Mouse (Mus musculus): ENCODE data around the gene Otop2. TPM values are rescaled to one million over a fixed set of nuclear protein-coding genes. Genes with fewer than 3 reads are reported as not detected.

Gene Otop2
- total RNA-seq, 2 experiments from 2014 or later, result not detected

DNA sequence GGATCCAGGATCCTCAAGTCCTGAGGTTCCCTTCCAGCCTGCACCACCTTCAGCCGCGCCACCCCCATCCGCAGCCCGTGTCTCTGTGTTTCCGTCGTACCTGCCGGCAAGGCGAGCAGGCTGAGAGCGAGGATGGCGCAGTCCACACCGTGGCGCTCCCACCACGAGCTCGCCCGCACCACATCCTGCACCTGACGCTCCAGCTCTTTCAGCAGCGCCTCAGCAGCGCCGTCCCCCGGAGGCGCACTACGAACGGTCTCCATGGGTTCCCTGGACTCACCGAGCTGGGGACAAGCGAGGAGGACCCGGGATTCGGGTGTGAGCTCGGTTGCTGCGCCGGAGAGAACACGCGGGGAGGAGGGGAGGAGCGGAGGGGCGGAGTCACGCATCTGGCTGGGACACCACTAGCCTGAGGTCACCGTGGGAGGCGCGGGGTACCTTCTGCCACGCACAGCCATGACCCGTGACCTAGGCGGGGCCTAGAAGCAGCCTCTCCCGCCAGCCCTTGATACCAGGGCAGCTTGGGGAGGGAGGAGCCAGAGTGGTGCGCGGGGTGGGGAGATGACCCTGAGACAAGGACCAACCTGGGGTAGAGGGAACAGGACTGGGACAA, 9.6 kb upstream of the Otop2 start, which contains the start of gene Fads6:
TSS of gene Fads6 (minus strand) at position 450 of the 613 bp plus-strand sequence.
- DNase-seq (ENCODE audit: low spot score), result peak; percentile 63

DNA sequence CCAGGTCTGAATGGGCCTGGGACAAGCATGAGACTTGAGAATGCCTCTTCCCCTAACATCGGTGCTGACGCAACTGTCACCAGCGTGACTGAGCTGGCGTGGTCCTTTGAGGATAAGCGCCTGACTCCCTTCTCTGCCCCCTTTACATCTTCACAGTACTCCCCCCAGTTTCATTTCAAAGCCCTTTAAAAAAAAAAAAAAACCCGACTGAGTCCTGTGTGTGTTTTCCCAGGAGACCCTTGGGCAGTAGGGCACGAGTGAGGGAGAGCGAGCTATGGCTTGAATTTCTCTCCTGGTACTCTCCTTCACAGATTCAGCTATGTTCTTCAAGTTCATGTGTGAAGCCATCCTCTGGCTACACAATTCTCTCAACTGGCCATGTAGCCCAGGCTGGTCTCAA, 8.8 kb upstream of the Otop2 start:
- no peak for DNase-seq (ENCODE audit: low spot score)

DNA sequence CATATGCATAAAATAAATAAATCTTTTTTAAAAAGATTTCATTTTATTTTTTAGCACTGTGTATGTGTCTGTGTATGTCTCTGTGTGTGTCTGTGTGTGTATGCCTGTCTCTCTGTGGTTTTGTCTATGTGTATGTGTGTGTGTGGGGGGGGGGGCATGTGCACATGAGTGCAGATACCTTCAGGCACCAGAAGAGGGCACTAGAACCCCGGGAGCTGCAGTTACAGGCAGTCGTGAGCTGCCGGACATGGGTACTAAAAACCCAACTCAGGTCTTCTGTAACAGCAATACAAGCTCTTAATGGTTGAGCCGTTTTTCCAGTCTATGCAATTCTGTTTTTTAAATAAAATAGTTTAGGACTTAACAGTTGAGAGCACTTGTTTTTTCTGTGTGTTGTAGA, 6.2 kb upstream of the Otop2 start:
- DNase-seq (ENCODE audit: low spot score), result no peak

DNA sequence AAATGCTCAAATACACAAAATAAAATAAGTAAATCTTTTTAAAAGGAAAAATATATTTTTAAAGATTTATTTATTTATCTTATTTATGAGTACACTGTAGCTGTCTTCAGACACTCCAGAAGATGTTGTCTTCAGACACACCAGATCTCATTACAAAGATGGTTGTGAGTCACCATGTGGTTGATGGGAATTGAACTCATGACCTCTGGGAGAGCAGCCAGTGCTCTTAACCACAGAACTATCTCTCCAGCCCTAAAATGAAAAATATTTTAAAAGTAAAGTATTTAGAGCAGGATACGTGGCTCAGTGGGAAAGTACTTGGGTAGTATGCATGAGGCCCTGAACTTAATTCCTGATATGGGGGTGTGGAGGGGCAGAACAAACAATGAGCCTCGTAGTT, 5.6 kb upstream of the Otop2 start:
- no peak for DNase-seq (ENCODE audit: low spot score)

DNA sequence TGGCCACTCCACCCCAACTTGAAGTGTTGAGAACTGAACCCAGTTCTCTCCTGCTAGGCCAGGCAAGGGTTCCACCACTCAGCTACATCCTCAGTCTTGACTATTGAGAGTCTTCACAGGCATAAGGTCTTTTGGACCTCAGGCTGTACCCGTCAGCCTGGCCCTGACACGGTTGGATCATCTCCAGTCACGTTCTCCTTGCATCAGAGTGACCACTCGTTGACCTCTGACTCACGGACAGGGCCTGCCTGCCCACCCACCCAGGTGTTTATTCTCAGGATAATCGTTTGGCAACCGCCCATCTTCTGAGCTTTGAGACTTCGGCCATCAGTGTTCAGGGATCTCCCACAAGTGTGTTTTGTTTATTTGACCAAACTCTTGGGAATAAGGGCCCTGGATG, 3.8 kb upstream of the Otop2 start:
- DNase-seq (ENCODE audit: low spot score), result no peak

DNA sequence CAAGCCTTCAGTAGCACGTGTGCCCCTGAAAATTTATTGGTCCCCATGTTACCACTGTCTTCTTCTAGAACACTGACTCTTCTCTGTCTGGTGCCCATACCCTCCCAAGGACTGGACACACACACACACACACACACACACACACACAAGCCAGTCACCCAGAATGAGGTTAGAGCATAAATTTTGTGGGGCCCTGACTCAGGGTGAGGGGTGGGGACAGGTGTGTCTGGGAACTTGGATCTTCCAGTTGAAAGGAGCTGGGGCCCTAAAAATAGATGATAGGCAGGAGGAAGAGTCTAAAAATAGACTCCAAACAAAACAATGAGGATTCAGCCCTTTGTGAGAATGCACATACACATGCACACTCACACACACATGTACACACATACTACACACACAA, 1.8 kb downstream of the Otop2 start:
- DNase-seq (ENCODE audit: low spot score), result no peak

DNA sequence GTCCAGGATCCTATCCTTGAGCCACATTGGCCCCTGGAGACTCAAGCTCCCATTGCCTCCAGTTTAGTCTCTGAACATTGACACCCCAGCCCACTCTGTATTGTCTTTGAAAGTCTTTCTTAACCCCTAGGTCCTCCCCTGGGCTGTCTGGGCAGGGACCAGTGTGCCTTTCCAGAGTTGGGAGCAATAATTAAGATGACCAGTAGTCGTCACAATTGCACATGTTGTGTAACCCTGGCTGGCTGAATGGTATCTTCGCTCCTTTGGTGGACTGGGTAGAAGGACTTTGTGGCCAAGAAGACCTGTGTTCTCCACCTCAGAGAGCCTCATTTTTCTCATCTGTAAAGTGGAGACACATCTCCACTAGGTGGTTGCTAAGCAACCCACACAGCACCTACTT, 7.3 kb downstream of the Otop2 start:
- no peak for DNase-seq (ENCODE audit: low spot score)

DNA sequence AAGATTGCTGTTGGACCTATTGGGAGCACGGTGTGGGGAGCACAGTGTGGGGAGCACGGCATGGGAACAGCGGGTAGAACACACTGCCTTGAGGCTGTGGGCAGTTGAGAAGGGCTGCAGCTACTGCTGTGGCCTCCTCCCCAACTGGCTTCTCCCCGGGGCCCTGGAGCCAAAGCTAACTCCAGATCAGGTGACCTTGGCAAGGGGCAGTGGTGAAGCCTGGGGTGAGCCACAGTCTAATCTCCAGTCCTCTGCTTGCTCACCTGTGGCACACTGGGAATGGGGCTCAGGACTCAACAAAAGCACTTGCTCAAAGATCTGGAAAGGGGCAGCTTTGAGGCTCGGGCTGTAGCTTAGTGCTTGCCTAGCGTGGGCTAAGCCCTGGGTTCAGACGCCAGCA, 10.2 kb downstream of the Otop2 start:
- DNase-seq (ENCODE audit: low spot score), result no peak

DNA sequence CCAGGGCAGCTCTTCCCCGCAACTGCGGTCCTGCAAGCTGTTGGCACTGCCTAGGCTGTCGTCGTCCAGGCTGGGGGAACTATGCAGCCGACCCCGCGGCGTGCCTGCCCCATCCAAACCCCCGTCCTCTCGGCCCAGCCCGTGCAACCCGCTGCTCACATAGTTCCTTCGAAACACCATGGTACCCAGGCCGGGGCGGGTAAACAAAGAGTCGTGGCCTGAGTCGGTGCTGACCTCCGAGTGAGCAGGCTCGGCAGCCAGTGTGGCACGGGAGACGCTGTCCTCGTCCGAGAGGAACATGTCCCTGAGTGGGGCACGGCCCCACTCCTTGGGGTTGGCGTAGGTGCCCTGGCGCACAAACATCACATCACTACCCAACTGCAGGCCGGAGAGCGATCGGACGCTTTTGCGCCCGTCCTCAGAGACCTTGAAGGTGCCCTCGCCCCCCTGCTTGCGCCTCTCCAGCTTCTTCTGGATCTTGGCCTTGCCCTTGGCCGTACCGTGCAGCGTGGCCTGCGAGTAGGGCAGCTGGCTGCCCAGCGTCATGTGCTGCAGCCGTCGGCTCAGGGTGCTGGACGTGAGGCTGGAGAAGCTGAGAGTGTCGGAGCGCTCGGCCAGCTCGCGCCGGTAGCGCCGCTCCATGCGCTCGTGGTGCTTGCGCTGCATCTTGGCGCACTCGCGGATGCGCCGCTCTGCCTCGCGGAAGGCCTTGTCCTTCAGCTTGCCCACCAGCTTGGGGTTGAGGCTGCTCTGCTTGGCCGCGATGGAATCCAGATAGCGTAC, 11.5 kb downstream of the Otop2 start:
- no peak for DNase-seq (ENCODE audit: low spot score)

DNA sequence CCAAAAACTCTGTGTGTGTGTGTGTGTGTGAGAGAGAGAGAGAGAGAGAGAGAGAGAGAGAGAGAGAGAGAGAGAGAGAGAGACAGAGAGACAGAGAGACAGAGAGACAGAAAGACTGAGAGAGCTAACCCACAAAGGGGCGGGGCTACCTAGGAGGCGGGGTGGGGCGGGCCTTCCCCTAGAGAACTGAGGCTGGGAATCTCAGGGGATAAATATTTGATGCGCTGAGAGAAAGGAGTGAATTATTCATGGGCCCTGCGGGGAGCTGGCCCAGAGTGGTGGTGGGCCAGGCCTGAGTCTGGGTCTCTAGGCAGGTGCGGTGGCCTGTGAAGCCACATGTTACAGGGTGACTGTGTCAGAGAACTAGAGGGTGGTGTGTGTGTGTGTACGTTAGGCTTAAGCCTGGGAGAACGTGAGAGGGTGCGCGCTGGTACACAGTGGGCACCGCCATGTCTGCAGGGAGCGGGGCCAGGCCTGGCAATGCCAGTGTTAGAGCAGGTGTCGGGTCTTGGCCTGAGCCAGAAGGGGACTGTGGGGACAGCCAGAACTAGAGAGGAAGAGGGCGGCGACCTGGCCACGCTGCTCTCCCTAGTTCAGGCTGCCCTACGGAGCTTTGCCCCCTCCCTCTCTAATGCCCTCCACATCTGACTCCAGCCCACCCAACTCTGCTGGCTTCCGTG, 12.9 kb downstream of the Otop2 start:
- peak; percentile 55 for DNase-seq (ENCODE audit: low spot score)

DNA sequence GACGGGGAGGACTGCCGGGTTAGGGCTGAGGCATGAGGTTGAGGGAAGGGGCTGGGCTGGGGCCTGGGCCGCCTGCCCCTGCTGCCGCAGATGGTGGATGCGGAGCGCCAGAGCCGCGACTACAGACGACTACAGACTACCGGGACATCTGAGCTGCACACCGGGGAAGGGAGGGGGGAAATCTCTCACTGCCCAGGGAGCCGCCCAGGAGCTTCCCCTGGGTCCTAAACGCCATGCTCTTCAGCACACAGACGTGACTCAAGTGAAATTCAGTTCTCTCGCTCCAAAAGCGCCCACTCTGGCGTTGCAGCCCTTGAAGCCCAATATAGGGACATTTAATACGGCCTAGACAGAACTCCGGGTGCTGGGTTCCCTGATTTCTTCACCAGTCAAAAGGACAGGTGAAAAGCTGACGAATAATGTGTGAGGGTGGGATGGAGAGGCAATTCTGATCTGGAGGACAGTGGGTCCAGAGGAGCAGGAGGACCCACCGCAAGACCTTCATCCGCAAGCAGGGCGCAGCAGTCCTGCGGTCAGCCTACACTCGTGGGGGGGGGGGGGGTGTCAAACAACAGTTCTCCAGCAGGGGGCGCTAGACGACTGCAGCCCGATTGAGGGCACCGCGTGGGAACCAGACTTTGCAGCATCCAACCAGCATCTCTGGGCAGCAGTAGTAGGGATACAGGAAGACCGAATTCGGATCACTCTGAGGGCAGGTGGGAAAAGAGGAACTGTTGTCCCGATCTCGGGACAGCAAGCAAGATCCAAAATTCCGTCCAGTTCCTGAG, 15.1 kb downstream of the Otop2 start, which contains the start of gene Ush1g:
TSS of gene Ush1g (minus strand) at position 136 of the 788 bp plus-strand sequence.
- DNase-seq (ENCODE audit: low spot score), result peak; percentile 24

DNA sequence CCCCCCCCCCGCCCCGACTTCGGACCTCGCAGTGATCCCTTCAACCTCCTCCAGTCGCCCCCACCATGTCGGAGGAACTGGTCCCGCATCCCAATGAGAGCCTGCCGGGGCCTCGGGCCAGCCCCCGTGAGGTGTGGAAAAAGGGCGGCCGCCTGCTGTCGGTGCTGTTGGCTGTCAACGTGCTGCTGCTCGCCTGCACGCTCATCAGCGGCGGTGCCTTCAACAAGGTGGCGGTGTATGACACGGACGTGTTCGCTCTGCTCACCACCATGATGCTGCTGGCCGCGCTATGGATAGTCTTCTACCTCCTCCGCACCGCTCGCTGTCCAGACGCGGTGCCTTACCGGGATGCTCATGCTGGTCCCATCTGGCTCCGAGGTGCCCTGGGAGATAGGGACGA, 16.4 kb downstream of the Otop2 start:
- DNase-seq (ENCODE audit: low spot score), result no peak

DNA sequence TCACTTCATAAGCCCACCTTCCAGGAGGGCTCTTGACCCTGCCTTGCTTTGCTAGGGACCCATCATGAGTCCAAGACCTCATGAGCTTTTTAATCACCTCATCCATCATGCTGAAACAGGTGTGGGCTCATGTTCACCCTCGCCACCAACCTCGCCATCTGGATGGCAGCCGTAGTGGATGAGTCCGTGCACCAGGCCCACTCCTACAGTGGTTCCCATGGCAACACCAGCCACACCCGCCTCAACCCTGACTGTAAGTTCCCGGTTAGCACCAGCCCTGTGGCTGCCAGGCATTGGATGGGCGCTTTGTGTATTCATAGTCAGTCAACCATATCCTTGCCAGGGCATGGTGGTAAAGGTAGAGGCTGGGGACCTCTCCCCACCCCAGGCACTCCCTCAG, 19.8 kb downstream of the Otop2 start:
- DNase-seq (ENCODE audit: low spot score), result no peak

DNA sequence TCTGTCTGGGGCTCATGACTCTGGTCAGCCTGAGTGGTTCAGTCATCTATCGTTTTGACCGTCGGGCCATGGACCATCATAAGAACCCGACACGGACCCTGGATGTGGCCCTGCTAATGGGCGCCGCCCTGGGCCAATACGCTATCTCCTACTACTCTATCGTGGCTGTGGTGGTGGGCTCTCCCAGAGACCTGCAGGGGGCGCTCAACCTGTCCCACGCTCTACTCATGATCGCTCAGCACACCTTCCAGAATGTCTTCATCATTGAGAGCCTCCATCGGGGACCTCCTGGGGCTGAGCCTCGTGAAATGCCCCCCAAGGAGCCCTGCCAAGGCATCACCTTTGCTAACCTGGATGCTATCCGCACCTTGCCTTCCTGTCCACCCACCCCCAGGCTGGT, 22.4 kb downstream of the Otop2 start:
- no peak for DNase-seq (ENCODE audit: low spot score)

DNA sequence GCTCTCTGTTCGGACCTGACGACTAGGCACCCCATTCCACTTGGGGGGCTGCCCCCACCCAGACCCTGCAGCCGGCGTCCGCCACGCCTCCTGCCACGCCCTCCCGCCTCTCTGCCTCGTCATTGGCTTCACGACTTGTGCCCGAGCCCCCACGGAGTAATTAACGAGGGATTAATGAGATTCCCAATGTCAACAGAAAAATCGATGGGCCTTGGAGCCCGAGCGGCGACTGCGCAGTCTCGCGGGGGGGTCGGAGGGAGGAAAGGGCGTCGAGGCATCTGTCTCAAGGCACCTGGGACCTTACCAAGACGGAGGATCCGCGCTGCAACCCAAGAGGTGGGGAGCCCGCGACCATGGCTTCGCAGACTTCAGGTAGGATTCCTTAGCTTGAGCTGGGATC, 27.6 kb downstream of the Otop2 start, which contains the start of gene Otop3:
TSS of gene Otop3 (plus strand) at position 201 of the 400 bp plus-strand sequence.
- DNase-seq (ENCODE audit: low spot score), result no peak

DNA sequence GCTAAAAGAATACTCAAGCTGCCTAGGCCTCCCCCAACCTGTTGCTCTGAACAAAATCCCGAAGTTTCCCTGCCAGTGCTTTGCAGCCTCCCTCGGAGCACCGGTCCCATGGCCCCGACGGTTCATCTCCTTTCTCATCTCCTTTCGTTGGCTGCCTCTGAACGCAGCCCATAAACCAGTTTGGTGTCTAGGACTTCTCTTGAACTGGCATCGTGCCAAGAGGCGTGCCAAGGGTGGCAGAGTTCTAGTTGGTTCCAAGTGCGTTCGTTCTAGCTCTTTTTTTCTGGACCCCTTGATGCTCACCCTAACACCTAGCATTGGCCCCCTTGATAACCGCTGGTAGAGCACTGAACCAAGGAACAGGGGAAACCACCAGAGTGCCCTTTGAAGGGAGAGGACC, 28.3 kb downstream of the Otop2 start:
- no peak for DNase-seq (ENCODE audit: low spot score)

DNA sequence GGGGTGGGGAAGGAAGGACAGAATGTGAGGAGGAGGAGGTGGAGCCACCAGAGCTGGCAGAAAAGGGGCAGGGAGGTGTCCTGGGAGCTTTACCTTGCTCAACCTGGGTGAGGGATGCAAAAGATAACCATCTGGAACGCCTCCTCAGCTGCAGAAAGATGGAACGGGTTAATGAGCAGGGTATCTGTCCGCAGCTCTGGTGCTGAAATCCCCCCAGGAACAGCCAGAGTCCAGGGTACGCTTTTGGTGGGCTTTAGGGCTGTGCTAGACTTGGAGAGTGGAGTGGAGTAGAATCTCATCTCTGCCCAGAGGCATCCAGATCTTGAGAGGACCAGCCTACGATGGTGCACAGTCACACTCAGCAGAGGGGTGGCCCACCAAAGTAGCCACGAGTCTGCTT, 29.2 kb downstream of the Otop2 start:
- no peak for DNase-seq (ENCODE audit: low spot score)

DNA sequence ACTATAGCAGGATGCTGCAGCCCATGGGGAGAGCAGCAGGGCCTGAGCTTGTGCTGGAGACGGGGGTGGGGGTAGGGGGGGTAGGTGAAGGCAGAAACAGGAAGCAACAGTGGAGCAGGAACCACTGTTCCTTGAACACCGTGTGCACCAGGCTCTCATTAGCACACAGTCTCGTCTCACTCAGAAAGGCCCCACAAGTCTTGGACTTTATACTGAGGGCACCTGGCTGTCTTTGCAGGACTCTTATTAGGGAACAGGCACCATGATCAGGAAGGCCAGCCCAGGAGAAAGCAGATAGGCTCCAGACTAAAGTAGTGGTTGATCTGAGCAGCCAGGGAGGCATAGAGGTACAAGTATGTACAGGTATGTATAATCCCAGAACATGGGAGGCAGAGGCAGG, 30.4 kb downstream of the Otop2 start:
- no peak for DNase-seq (ENCODE audit: low spot score)

DNA sequence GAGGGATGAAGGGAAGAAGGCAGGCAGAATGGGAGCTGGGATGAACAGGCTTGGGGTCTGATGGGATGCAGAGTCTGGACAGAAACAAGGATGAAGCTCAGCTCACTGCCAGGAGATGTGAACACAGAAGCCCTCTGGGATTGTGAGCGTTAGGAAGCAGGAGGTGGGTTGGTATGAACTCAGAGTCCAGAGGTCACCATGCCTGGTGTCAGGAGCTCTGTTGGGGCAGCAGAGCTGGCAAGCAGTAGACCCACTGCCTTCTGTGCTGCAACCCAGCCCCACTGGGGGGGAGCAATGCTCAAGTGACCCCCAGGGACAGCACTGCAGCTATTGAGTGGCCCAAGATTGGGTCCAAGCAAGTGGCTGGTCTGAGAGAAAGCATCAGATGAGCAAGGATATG, 30.9 kb downstream of the Otop2 start:
- DNase-seq (ENCODE audit: low spot score), result no peak

DNA sequence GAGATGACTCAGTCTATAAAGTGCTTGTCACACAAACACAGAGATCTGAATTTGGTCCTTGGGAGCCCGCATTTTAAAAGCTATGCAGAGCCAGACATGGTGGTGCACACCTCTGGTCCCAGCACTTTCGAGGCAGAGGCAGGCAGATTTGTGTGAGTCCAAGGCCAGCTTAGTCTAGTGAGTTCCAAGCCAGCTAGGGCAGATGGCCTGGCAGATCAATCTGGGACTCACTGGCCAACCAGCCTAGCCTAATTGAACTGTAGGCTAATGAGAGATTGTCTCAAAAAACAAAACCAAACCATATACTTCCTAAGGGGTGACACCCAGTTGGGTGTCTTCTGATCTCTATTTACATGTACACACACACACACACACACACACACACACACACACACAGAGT, 34.3 kb downstream of the Otop2 start:
- DNase-seq (ENCODE audit: low spot score), result no peak

DNA sequence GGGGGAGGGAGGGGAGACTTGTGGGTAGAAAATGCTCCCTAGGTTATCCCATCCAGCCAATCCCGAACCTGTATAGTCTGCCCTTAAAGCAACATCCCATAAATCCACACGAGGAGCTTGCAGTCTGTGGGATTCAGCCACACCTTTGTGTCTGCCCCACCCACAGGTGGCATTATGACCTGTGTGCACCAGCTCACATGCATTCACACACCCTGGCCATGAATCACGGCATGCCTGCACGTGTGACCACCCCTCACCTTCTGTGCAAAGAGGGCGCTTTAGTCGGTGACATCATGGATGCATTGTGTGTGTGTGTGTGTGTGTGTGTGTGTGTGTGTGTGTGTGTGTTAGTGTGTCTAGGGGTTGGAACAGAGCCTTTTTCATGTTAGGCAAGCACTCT, 34.9 kb downstream of the Otop2 start:
- DNase-seq (ENCODE audit: low spot score), result no peak

DNA sequence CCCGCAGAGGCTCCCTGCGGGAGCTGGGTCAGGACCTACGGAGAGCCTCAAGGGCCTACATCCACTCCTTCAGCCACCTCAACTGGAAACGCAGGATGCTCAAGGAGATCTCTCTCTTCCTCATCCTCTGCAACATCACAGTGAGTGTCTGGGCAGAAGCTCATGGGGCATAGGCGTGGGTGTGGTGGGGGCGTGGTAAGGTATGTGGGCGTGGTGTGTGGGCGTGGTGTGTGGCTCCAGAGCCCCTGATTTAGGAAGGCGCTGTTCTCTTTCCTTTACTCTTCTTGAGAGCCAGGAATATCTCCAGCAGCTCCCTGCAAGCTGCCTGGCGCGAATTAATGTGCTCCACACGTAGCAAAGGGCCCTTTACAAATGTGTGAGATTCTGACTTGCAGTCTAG, 38.0 kb downstream of the Otop2 start:
- no peak for DNase-seq (ENCODE audit: low spot score)

Measured in gastrocnemius, adult 18-20 months (tissue).